Mouse (Mus musculus): ENCODE results near the gene Snapc4.

GRCm38 (mm10) chr2:26401023-26401422, 20.6 kb upstream of the Snapc4 start:
- TF ChIP-seq GATA1 (IDR thresholded peaks at IDR 0.05; ENCODE audit: borderline replicate concordance, low read length): no peak
- TF ChIP-seq FLI1 (IDR thresholded peaks at IDR 0.05; ENCODE audit: low read length): no peak

All from megakaryocyte, embryonic 14.5 days (primary cell).